Mouse (Mus musculus) kidney, postnatal 0 days (tissue): ENCODE measurements at regions not wholly inside any gene's neighbourhood (a gene's known extent, or its start where the extent isn't known, plus 50 kb on each side); places are given as distances from the start of the nearest gene placed in this dataset.

ENCODE experiments used
- ATAC-seq: fragments of 200-750 bp; cut with Nextera tagmentation; replicated peaks from 2 replicates; pipeline ENCODE4 v1.8.0; 2017; ENCODE audit warnings: low read depth, moderate number of reproducible peaks, moderate TSS enrichment, moderate library complexity; ENCODE audit not compliant: low FRiP score
- DNase-seq: peaks from one replicate; pipeline ENCODE4 v3.0.0-alpha.2; 2016; ENCODE audit warnings: low spot score
- H3K27ac ChIP-seq: fragments of 300-500 bp; sonication (generic); 2 replicates; pipeline ENCODE4 v1.5.1; 2014; ENCODE audit warnings: mild to moderate bottlenecking
- H3K27me3 ChIP-seq: fragments of 300-500 bp; sonication (generic); 2 replicates; pipeline ENCODE4 v1.6.1; 2014; ENCODE audit warnings: low read length, mixed read lengths; ENCODE audit not compliant: insufficient read depth
- H3K36me3 ChIP-seq: fragments of 300-500 bp; sonication (generic); 2 replicates; pipeline ENCODE4 v1.6.1; 2014; ENCODE audit warnings: low read length, mixed read lengths; ENCODE audit not compliant: insufficient read depth
- H3K4me1 ChIP-seq: fragments of 300-500 bp; sonication (generic); replicated peaks from 2 replicates; pipeline ENCODE4 v1.6.1; 2014; ENCODE audit warnings: antibody characterized with exemption, low read length, mixed read lengths; ENCODE audit not compliant: insufficient read depth
- H3K4me2 ChIP-seq: fragments of 300-500 bp; sonication (generic); 2 replicates; pipeline ENCODE4 v1.6.1; 2014; ENCODE audit warnings: mild to moderate bottlenecking, low read length, moderate library complexity, mixed read lengths
- H3K4me3 ChIP-seq: fragments of 300-500 bp; sonication (generic); replicated peaks from 2 replicates; pipeline ENCODE4 v1.5.1; 2014; ENCODE audit warnings: low read depth, low read length
- H3K9ac ChIP-seq: fragments of 300-500 bp; sonication (generic); 2 replicates; pipeline ENCODE4 v1.6.1; 2014; ENCODE audit warnings: low read depth, low read length
- H3K9me3 ChIP-seq: fragments of 300-500 bp; sonication (generic); replicated peaks from 2 replicates; pipeline ENCODE4 v1.6.1; 2016; ENCODE audit warnings: low read length, inconsistent platforms, mixed read lengths
- CTCF ChIP-seq: IDR thresholded peaks from 2 replicates; pipeline ENCODE4 v1.5.1; 2016; ENCODE audit warnings: antibody characterized with exemption, low read depth, mild to moderate bottlenecking, moderate library complexity
- WGBS: fragments of 180-500 bp; shearing (Covaris S2); extraction: QIAGEN DNeasy Blood & Tissue Kit; methylation state at CpG from one replicate; pipeline ENCODE4 v1.1.7; 2014; 5-methylcytosine and 5-hydroxymethylcytosine counted together

DNA sequence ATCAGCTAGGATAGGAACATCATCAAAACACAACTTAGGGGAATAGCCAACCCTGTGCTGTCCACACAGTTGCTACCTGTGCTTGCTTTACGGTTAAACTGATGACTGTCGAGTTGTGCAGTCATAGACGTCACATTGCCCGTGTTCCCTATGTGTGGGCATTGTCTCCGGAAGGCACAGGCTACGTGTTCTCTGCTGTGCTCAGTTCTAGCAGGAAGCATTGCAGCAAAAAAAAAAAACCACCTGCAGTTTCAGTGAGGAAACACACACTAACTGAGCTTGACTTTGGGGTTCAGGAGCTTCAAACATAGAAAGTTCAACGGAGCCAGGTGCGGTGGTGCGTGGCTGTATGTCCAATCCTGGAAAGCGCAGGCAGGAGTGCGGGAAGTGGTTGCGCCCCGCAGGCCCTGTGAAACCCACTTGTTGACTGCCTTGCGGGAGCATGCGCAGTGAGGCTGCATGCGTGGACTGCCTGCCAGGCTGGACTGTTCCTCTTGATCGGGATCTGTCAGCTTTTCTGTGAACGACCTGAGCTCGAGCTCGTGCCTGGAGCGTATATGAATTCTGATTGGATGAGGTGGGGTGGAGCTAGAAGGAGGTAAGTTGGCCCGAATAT lies 190.2 kb upstream of the Krr1 start:
- no peak for ATAC-seq
- no peak for DNase-seq
- H3K4me1 ChIP-seq, result no peaks in the 10 kb centered on the region
- TF ChIP-seq CTCF, result no peak
- H3K4me2 ChIP-seq, result no peak overlapping the region
- no peak overlapping the region for H3K4me3 ChIP-seq
- H3K9me3 ChIP-seq, result no peaks in the 10 kb centered on the region
- H3K9ac ChIP-seq, result no peak overlapping the region
- WGBS, result 81% methylated on average over 22 of the region's 22 CpGs
- no peak overlapping the region for H3K27ac ChIP-seq
- no peaks in the 10 kb centered on the region for H3K36me3 ChIP-seq
- no peaks in the 10 kb centered on the region for H3K27me3 ChIP-seq

DNA sequence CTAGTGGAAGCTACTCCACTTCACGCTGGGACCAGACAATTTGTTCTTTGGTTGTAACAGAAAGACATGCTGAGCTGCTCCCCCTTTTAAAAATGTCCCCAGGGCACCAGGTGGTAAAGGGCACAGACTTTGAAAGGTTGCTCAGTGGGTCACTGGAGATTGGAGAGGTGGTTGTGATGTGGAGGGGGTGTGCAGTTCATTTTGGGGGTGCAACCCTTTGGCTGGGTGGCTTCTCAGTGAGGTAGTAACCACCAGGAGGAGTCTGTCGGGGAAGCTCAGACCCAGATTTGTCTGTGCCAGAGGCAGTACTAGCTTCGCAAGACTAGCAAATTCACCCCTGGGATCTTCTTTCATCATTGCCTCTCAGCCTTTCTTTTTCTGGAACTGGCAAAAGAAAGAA lies 189.0 kb upstream of the Krr1 start:
- TF ChIP-seq CTCF, result no peak
- ATAC-seq, result no peak
- Histone ChIP-seq H3K27me3 (no peaks in the 10 kb centered on the region), H3K9me3 (no peaks in the 10 kb centered on the region), H3K9ac (no peak overlapping the region), H3K4me1 (no peaks in the 10 kb centered on the region), H3K36me3 (no peaks in the 10 kb centered on the region), H3K4me3 (no peak overlapping the region), H3K4me2 (no peak overlapping the region), H3K27ac (no peak overlapping the region)
- 83% methylated on average over 3 of the region's 3 CpGs for WGBS
- DNase-seq, result no peak

DNA sequence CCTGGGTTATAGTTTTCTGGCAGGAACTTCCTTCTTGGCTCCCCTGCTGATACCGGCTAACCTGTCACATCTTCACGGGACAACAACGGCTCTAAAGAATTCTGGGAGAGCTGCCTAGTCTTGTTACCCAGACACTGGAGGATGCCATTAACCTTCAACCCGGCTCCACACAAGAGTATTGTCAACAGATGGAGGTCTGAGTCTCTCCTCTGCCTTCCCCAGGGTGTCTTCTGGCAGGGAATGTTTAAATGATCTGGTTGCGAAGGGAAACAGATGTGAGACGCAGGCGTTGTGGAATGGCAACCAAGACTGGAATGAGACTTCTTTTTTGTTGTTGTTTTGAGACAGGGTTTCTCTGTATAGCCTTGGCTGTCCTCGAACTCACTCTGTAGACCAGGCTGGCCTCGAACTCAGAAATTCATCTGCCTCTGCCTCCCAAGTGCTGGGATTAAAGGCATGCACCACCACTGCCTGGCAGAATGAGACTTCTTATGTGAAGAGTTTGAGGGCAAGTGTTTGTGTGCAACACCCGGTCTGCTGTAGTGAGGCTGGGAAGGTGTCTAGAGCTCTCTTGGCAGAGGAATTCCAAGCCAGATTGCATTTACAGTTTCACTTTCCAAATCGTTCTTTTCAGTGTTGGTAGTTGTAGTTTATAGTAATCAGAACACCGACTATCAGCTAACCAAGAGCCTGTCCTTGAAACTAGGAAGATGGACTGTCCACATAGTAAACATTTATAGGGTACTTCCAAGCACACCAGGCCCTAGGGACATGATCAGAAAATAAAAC lies 188.2 kb upstream of the Krr1 start:
- no peak overlapping the region for H3K27ac ChIP-seq
- 65% methylated on average over 12 of the region's 12 CpGs for WGBS

DNA sequence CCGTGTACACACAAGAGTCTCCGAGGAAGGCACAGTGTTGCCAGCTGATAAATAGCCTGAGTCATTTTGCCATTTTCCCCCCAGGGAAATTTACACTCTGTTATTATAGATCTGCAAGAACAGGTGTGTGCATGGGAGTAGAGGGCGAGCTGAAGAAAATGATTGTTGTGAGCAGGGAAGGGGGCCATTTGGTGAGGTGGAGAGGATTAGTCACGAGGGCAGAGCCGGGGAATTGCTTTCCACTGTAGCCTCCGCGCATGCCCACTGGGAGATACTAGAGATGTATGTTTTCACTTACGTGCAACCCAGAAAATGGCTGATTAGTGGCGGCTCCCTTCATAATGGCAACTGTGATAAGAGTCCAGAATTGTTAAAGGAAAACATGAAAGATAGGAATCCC lies 185.3 kb upstream of the Krr1 start:
- 74% methylated on average over 9 of the region's 9 CpGs for WGBS
- no peak overlapping the region for H3K4me2 ChIP-seq
- no peaks in the 10 kb centered on the region for H3K36me3 ChIP-seq
- ATAC-seq, result no peak
- no peak overlapping the region for H3K9ac ChIP-seq
- H3K9me3 ChIP-seq, result no peaks in the 10 kb centered on the region
- no peak overlapping the region for H3K27ac ChIP-seq
- TF ChIP-seq CTCF, result no peak
- no peak overlapping the region for H3K4me3 ChIP-seq
- H3K4me1 ChIP-seq, result no peaks in the 10 kb centered on the region
- no peaks in the 10 kb centered on the region for H3K27me3 ChIP-seq
- no peak for DNase-seq

More for the DNA sequence above, 188.2 kb upstream of the Krr1 start:
- TF ChIP-seq CTCF, result no peak
- no peaks in the 10 kb centered on the region for H3K36me3 ChIP-seq
- no peaks in the 10 kb centered on the region for H3K9me3 ChIP-seq
- H3K4me3 ChIP-seq, result no peak overlapping the region
- H3K27me3 ChIP-seq, result no peaks in the 10 kb centered on the region
- H3K9ac ChIP-seq, result no peak overlapping the region
- H3K4me2 ChIP-seq, result no peak overlapping the region
- no peaks in the 10 kb centered on the region for H3K4me1 ChIP-seq
- DNase-seq (no peak), ATAC-seq (no peak)

DNA sequence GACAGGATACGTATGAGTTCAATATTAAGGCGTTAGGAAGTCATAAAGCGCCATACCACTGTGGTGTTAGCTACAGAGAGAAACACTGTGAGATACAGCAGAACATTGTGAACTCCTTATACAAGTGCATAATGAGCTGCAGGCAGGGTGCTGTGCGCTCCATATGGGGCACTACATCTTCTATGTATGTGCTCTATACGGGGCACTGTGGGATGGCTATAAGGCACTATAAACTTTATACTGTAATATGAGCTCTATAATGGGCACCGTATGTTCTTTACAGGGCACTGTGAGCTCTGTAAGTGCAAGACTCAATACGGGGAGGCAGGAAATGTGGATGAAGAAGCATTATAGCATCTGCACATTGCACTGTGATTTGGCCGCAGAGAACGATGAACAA lies 183.2 kb upstream of the Krr1 start:
- ATAC-seq, result no peak
- no peaks in the 10 kb centered on the region for H3K36me3 ChIP-seq
- H3K27ac ChIP-seq, result no peak overlapping the region
- DNase-seq, result no peak
- TF ChIP-seq CTCF, result no peak
- no peak overlapping the region for H3K9ac ChIP-seq
- H3K4me3 ChIP-seq, result no peak overlapping the region
- no peaks in the 10 kb centered on the region for H3K9me3 ChIP-seq
- WGBS, result 86% methylated on average over 9 of the region's 9 CpGs
- H3K4me2 ChIP-seq, result no peak overlapping the region
- no peaks in the 10 kb centered on the region for H3K4me1 ChIP-seq
- H3K27me3 ChIP-seq, result no peaks in the 10 kb centered on the region

DNA sequence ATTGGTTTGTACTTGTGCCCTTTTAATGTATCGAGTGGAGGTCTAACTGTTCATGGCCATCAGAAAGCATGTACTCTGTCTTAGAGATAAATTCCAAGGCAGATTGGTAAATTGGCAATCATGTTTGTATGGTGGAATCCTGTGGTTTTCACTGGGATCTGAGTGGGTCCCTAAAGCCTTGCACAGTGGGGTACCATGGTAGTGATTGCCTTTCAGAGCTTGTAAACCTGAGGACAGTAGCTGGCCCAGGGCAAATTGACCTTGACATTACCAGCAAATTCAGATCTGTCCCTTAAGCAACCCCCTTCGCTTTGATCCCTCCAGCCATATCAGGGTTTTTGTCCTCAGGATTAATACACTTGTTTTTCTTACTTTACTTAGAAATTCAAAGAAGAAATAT lies 181.6 kb upstream of the Krr1 start:
- H3K27me3 ChIP-seq, result no peaks in the 10 kb centered on the region
- no peak overlapping the region for H3K4me2 ChIP-seq
- DNase-seq, result no peak
- no peaks in the 10 kb centered on the region for H3K36me3 ChIP-seq
- no peak for ATAC-seq
- H3K4me3 ChIP-seq, result no peak overlapping the region
- H3K9me3 ChIP-seq, result no peaks in the 10 kb centered on the region
- WGBS, result 98% methylated on average over 2 of the region's 2 CpGs
- H3K27ac ChIP-seq, result no peak overlapping the region
- no peak overlapping the region for H3K9ac ChIP-seq
- no peak for TF ChIP-seq CTCF
- H3K4me1 ChIP-seq, result no peaks in the 10 kb centered on the region
